Mouse (Mus musculus) forebrain, embryonic 11.5 days (tissue): ENCODE results near the gene Exoc3l2. TPM values are rescaled to one million over a fixed set of nuclear protein-coding genes. Genes with fewer than 3 reads are reported as not detected.

Source experiments
- ATAC-seq: fragments of 200-750 bp; cut with Nextera tagmentation; replicated peaks from 2 replicates; pipeline ENCODE4 v1.8.0; 2017; ENCODE audit warnings: moderate TSS enrichment; ENCODE audit not compliant: low FRiP score
- DNase-seq: peaks from one replicate; pipeline ENCODE4 v3.0.0-alpha.2; 2017; ENCODE audit warnings: low spot score
- H3K27ac ChIP-seq: fragments of 300-500 bp; sonication (generic); 2 replicates; pipeline ENCODE4 v1.5.1; 2014; ENCODE audit warnings: low read depth, low read length
- H3K27me3 ChIP-seq: fragments of 300-500 bp; sonication (generic); 2 replicates; pipeline ENCODE4 v1.6.1; 2014; ENCODE audit warnings: mild to moderate bottlenecking, low read length, mixed read lengths; ENCODE audit not compliant: control insufficient read depth, insufficient read depth
- H3K36me3 ChIP-seq: fragments of 300-500 bp; sonication (generic); 2 replicates; pipeline ENCODE4 v1.6.1; 2014; ENCODE audit warnings: mild to moderate bottlenecking, low read length, moderate library complexity, mixed read lengths; ENCODE audit not compliant: control insufficient read depth, insufficient read depth
- H3K4me1 ChIP-seq: fragments of 300-500 bp; sonication (generic); replicated peaks from 2 replicates; pipeline ENCODE4 v1.6.1; 2014; ENCODE audit warnings: low read length, mixed read lengths; ENCODE audit not compliant: control insufficient read depth, insufficient read depth
- H3K4me2 ChIP-seq: fragments of 300-500 bp; sonication (generic); 2 replicates; pipeline ENCODE4 v1.6.1; 2014; ENCODE audit warnings: low read depth, mild to moderate bottlenecking, low read length, moderate library complexity, mixed read lengths; ENCODE audit not compliant: severe bottlenecking
- H3K4me3 ChIP-seq: fragments of 300-500 bp; sonication (generic); 2 replicates; pipeline ENCODE4 v1.5.1; 2014; ENCODE audit warnings: low read depth, low read length
- H3K9ac ChIP-seq: fragments of 300-500 bp; sonication (generic); 2 replicates; pipeline ENCODE4 v1.6.1; 2014; ENCODE audit warnings: low read length
- H3K9me3 ChIP-seq: fragments of 300-500 bp; sonication (generic); 2 replicates; pipeline ENCODE4 v1.6.1; 2016; ENCODE audit warnings: low read length, mixed read lengths; ENCODE audit not compliant: control insufficient read depth
- WGBS: fragments of 180-500 bp; shearing (Covaris S2); extraction: QIAGEN DNeasy Blood & Tissue Kit; methylation state at CpG from one replicate; pipeline ENCODE4 v1.1.7; 2014; 5-methylcytosine and 5-hydroxymethylcytosine counted together
- polyA plus RNA-seq: library from polyadenylated mRNA; unstranded; fragments of >200 nt; fragmentation: Nextera tagmentation; extraction: Ambion mirVana; gene quantifications from 2 replicates; pipeline ENCODE4 v1.2.1, GENCODE M21; 2014

Gene Exoc3l2
- polyA plus RNA-seq, 1 experiment from 2014 or later, result 1.4 TPM

DNA sequence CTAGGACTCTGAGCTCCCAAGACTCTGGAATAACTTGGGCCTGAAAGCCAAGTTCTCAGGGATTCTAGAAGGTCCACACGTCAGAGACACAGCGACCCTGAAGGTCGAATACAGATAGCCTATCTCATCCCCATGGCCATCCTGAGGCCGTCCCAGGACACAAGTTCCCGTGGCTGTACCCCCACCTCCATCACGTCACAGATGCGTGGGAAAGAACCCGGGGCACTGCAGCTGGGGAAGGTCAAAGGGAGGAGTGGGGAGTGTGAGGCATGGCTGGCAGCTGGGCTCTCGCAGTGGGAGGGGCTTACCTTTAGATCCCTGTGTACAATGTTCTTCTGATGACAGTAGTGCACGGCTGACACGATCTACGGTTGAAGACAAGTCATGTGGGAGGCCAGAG lies 18.3 kb upstream of the Exoc3l2 start:
- 91% methylated on average over 12 of the region's 12 CpGs for WGBS
- H3K9me3 ChIP-seq, result no peaks in the 10 kb centered on the region
- peaks cover 3% of the 10 kb centered on the region; the same call in 1 of the 2 replicates for H3K36me3 ChIP-seq
- no peak for ATAC-seq
- H3K27ac ChIP-seq, result no peak overlapping the region
- no peaks in the 10 kb centered on the region for H3K4me1 ChIP-seq
- no peak overlapping the region for H3K9ac ChIP-seq
- DNase-seq, result no peak
- H3K4me3 ChIP-seq, result no peak overlapping the region
- no peak overlapping the region for H3K4me2 ChIP-seq
- H3K27me3 ChIP-seq, result no peaks in the 10 kb centered on the region

DNA sequence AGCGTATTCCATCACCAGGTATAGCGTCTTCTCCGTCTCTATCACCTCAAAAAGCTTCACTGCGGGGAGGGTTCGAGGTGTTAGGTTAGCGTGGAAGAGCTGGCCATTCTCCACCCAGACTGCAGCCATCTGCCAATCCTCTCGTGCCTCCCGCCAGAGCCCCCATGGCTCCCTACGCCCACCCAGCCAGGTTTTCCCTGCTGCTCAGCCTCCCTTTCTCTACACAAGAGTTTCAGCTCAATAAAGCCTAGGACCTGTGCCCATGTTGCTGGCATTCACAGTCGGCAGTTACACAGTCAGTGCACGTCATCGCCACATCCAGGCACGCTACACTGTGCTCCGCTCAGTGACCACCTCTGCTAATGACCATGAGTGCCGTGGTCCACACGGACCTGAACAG lies 15.4 kb upstream of the Exoc3l2 start:
- no peak overlapping the region for H3K9ac ChIP-seq
- WGBS, result 90% methylated on average over 16 of the region's 16 CpGs

DNA sequence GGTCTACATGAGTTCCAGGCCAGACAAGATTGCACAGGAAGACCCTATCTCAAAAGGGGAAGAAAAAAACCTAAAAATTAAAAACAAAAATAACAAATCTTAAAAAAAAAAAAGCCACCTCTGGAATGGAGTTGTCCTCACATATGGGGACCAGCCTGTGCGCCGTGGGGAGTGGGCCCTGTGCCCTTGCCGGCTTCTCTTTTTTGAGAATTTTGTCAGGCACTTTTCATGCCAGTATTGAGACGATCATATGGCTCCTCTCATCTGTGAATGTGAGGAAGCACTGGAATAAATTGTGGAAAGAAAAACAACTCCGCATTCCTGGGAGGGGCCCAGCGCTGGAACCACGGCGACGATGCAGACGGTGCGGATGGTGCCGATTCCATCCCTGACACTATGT lies 14.0 kb upstream of the Exoc3l2 start:
- H3K4me2 ChIP-seq, result no peak overlapping the region
- no peaks in the 10 kb centered on the region; the same call in 1 of the 2 replicates for H3K36me3 ChIP-seq
- H3K9me3 ChIP-seq, result no peaks in the 10 kb centered on the region
- 92% methylated on average over 12 of the region's 12 CpGs for WGBS
- ATAC-seq (no peak), DNase-seq (no peak)
- H3K4me1 ChIP-seq, result no peaks in the 10 kb centered on the region
- no peak overlapping the region for H3K9ac ChIP-seq
- no peak overlapping the region for H3K27ac ChIP-seq
- H3K4me3 ChIP-seq, result no peak overlapping the region
- no peaks in the 10 kb centered on the region for H3K27me3 ChIP-seq

More for the DNA sequence above, 15.4 kb upstream of the Exoc3l2 start:
- Histone ChIP-seq H3K36me3 (peaks cover 3% of the 10 kb centered on the region; the same call in 1 of the 2 replicates), H3K4me1 (no peaks in the 10 kb centered on the region), H3K4me2 (no peak overlapping the region), H3K9me3 (no peaks in the 10 kb centered on the region), H3K27ac (no peak overlapping the region), H3K27me3 (no peaks in the 10 kb centered on the region), H3K4me3 (no peak overlapping the region)
- ATAC-seq (no peak), DNase-seq (no peak)

DNA sequence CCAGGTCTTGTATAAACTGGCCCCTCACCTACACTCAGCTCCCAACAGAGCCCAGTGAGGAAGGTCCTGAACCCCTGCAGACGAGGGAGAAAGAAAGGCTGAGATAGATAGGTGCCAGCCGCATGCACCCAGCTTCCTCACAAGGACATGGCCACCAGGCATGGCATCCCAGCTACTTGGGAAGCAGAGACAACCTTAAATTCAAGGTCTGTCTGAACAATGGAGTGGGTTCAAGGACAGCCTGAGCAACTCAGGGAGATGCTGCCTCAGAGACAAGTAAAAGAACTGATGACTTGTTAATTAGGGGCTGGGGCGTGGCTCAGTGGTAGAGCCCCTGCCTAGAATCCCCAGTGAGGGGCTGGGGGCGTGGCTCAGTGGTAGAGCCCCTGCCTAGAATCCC lies 7.9 kb upstream of the Exoc3l2 start:
- Histone ChIP-seq H3K9ac (no peak overlapping the region), H3K27me3 (no peaks in the 10 kb centered on the region), H3K4me3 (no peak overlapping the region), H3K4me1 (no peaks in the 10 kb centered on the region; the same call in 1 of the 2 replicates), H3K27ac (no peak overlapping the region), H3K36me3 (no peaks in the 10 kb centered on the region; the same call in 1 of the 2 replicates), H3K9me3 (no peaks in the 10 kb centered on the region), H3K4me2 (no peak overlapping the region)
- DNase-seq (no peak), ATAC-seq (no peak)
- WGBS, result 98% methylated on average over 3 of the region's 4 CpGs

DNA sequence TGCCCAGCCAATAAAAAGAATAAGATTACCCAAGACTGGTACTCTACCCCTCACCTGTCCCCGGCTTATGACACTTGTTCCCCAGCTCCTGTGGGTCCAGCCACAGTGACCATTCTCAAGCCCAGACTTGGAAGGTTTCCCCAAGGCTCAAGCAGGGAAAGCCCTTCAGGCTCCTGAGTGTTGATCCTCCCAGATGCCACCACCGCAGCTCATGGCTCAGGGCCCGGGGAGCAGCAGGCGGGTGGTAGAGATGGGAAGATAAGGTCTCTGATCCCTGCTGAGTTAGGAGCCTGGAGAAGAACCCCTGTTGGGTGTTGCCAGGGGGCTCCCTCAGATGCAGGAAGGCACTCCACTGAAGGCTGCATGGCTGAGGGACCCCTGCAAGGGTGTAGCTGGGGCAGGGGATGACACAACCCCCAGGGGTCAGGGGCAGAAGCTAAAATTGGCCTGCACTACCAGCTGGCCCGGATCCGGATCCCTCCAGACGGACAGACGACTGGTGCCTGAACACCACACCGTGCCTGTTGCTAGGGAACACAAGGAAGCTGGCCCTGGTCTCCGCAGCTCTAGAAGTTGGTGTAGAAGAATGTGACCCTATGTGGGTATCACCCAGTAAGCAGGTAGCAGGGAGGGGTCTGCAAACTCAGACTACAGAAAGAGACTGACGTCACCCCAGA lies 7.2 kb upstream of the Exoc3l2 start:
- 84% methylated on average over 11 of the region's 11 CpGs for WGBS
- Histone ChIP-seq H3K27ac (no peak overlapping the region), H3K27me3 (no peaks in the 10 kb centered on the region), H3K9ac (no peak overlapping the region), H3K4me1 (no peaks in the 10 kb centered on the region; the same call in 1 of the 2 replicates), H3K36me3 (no peaks in the 10 kb centered on the region; the same call in 1 of the 2 replicates), H3K9me3 (no peaks in the 10 kb centered on the region), H3K4me2 (no peak overlapping the region), H3K4me3 (no peak overlapping the region)
- no peak for DNase-seq
- no peak for ATAC-seq

DNA sequence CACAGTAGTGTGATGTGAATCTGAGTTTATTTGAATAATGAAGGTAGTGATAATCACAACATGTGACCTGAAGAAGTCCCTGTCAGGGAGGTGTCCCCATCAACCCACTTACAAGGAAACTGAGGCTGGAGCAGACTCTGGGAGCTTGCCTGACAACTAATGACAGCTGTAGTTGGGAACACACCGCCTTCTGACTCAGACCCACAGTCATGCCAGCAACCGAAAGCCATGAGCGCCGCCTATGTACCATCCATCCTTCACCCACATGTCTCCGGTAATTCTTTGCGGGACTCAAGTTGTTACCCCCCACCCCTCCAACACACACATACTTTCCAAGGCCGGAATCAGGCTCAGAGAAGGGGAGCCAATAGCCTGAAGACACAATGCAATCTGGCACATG lies 6.5 kb upstream of the Exoc3l2 start:
- no peak overlapping the region for H3K9ac ChIP-seq
- H3K27ac ChIP-seq, result no peak overlapping the region
- H3K4me3 ChIP-seq, result no peak overlapping the region
- H3K4me2 ChIP-seq, result no peak overlapping the region
- H3K36me3 ChIP-seq, result no peaks in the 10 kb centered on the region; the same call in 1 of the 2 replicates
- ATAC-seq, result no peak
- WGBS, result 93% methylated on average over 7 of the region's 7 CpGs
- no peaks in the 10 kb centered on the region for H3K27me3 ChIP-seq
- H3K4me1 ChIP-seq, result no peaks in the 10 kb centered on the region; the same call in 1 of the 2 replicates
- DNase-seq, result no peak
- no peaks in the 10 kb centered on the region for H3K9me3 ChIP-seq

DNA sequence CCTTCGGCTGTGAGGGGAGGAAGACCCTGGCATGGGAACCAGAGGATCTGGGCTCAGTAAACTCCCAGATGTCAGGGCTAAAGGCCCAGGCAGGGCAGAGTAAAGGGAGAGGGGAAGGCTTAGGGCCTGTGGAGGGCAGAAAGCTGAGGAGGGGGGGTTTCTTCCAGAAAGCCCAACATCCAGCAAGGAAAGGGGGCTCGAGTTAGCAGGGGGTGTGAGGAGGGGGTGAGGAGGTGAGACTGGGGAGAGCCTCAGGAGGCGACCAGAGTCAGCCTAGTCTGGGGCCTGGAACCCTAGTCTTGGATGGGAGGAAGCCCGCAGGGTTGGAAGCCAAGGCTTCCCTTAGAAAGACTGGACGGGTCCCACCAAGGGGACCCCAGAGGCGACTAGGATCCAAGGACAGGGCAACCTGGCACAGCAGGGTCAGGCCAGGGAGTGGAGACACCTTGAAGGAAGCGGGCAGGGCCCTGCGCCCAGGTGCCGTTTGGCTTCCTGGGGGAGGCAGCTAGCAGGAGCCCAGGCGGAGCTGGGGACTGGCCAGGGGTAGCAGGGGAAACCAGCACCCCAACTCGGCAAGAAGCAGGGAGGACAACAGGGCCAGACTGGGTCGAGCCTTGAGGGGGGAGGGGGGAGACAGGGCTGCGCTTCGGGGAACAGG lies 5.6 kb upstream of the Exoc3l2 start:
- H3K27ac ChIP-seq, result peak overlapping the region; percentile 50; the same call in 1 of the 2 replicates
- ATAC-seq, result no peak; the same call in 1 of the 2 replicates
- WGBS, result 12% methylated on average over 14 of the region's 14 CpGs
- H3K9me3 ChIP-seq, result no peaks in the 10 kb centered on the region
- DNase-seq, result no peak
- peak overlapping the region; percentile 97 for H3K4me3 ChIP-seq
- H3K36me3 ChIP-seq, result no peaks in the 10 kb centered on the region; the same call in 1 of the 2 replicates
- peak overlapping the region; percentile 98 for H3K4me2 ChIP-seq
- H3K27me3 ChIP-seq, result no peaks in the 10 kb centered on the region
- peak overlapping the region; percentile 91 for H3K9ac ChIP-seq
- no peaks in the 10 kb centered on the region; the same call in 1 of the 2 replicates for H3K4me1 ChIP-seq

DNA sequence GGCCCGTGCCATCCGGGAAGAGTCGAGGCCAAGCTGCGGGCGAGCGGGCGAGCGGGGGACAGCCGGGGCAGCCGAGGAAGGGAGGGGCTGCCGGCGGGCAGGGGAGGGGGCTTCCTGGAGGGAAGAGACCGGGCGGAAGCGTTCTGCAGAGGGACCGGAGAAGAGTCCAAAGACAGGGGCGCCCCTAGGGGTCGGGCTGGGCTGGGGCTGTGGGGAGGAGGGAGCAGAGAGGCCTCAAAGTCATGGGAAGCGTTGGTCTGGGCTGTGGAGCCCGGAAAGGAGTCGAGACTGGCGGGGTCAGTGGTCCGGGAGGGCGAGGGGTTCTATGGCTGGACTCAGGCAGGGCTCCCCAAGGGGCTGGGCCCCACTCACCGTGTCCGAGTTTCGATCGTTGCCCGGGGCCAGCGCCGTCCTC lies 5.1 kb upstream of the Exoc3l2 start:
- ATAC-seq (peak; percentile 75), DNase-seq (peak; percentile 87)
- WGBS, result 0% methylated on average over 19 of the region's 31 CpGs
- peak overlapping the region; percentile 91 for H3K9ac ChIP-seq
- no peaks in the 10 kb centered on the region; the same call in 1 of the 2 replicates for H3K4me1 ChIP-seq
- H3K27ac ChIP-seq, result peak overlapping the region; percentile 50
- peak overlapping the region; percentile 98 for H3K4me2 ChIP-seq
- H3K36me3 ChIP-seq, result no peaks in the 10 kb centered on the region; the same call in 1 of the 2 replicates
- no peaks in the 10 kb centered on the region for H3K27me3 ChIP-seq
- H3K4me3 ChIP-seq, result peak overlapping the region; percentile 97
- H3K9me3 ChIP-seq, result no peaks in the 10 kb centered on the region
